Mouse (Mus musculus): ENCODE data around the gene Mbip.

DNA sequence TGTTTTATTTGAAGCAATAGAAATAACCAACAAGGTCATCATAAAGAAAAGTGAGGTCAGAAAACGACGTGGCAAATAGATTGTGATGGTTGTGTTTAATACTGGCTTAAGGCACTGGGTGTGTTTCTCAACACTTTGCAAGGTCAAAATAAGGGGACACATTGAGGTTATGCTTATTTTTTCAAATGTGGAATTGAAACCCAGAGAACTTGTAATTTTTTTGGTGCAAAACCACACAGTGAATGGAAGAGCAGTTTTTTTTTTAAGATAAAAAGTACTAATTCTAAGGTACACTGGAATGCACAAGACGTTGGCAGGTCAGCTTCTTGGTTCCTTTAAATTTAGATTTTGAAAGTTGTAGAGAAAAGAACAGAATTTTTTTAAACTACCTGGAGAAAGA is 50.5 kb downstream of the Mbip start:
- TF ChIP-seq GATA1 (IDR thresholded peaks at IDR 0.05; ENCODE audit: borderline replicate concordance, low read length) = no peak
- no peak for TF ChIP-seq FLI1 (IDR thresholded peaks at IDR 0.05; ENCODE audit: low read length)

Data from megakaryocyte, embryonic 14.5 days (primary cell).